Mouse (Mus musculus): ENCODE results near the gene Fam151a.

DNA sequence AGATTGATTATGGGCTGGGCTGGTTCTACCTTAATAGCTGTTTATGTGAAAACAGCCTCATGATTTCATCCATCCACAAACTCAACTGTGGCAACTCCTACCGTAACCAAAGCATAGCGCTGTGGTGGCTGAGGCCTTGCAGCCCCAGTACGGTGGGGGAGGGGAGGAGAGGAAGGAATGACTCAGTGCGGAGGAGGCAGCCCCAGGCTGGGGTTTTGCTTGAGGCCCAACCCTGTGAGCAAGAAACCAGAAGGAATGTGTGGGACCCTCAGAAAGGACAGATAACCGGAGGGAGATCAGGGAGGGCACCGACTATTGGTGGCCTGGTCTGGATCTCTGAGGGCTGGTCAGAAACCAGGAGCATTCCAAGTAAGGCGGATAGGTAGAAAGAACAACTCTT, 54.1 kb downstream of the Fam151a start:
- TF ChIP-seq CTCF (IDR thresholded peaks at IDR 0.05; ENCODE audit: low read depth, low read length) (no peak), POLR2A (IDR thresholded peaks at IDR 0.05; ENCODE audit: insufficient read depth, low read length) (no peak), EP300 (IDR thresholded peaks at IDR 0.05; ENCODE audit: insufficient read depth, low read depth, low read length) (no peak)
